Mouse (Mus musculus) forebrain, embryonic 16.5 days (tissue): Measurements from ENCODE around the gene Sept5. TPM values are rescaled to one million over a fixed set of nuclear protein-coding genes. Genes with fewer than 3 reads are reported as not detected.

Experiments
- ATAC-seq: fragments of 200-750 bp; cut with Nextera tagmentation; 2 replicates; pipeline ENCODE4 v1.8.0; 2017; ENCODE audit warnings: mild to moderate bottlenecking, moderate library complexity
- H3K27ac ChIP-seq: fragments of 300-500 bp; sonication (generic); 2 replicates; pipeline ENCODE4 v1.5.1; 2014; ENCODE audit warnings: low read length, control low read depth
- H3K27me3 ChIP-seq: fragments of 300-500 bp; sonication (generic); replicated peaks from 2 replicates; pipeline ENCODE4 v1.6.1; 2014; ENCODE audit warnings: low read length; ENCODE audit not compliant: control insufficient read depth, insufficient read depth
- H3K36me3 ChIP-seq: fragments of 300-500 bp; sonication (generic); 2 replicates; pipeline ENCODE4 v1.6.1; 2014; ENCODE audit not compliant: control insufficient read depth, insufficient read depth
- H3K4me1 ChIP-seq: fragments of 300-500 bp; sonication (generic); replicated peaks from 2 replicates; pipeline ENCODE4 v1.6.1; 2014; ENCODE audit warnings: low read length; ENCODE audit not compliant: control insufficient read depth, insufficient read depth
- H3K4me2 ChIP-seq: fragments of 300-500 bp; sonication (generic); 2 replicates; pipeline ENCODE4 v1.6.1; 2014; ENCODE audit warnings: mild to moderate bottlenecking, low read length, control low read depth
- H3K4me3 ChIP-seq: fragments of 300-500 bp; sonication (generic); replicated peaks from 2 replicates; pipeline ENCODE4 v1.5.1; 2014; ENCODE audit warnings: mild to moderate bottlenecking, low read length, control low read depth
- H3K9ac ChIP-seq: fragments of 300-500 bp; sonication (generic); replicated peaks from 2 replicates; pipeline ENCODE4 v1.6.1; 2014; ENCODE audit warnings: low read depth, low read length, control low read depth
- H3K9me3 ChIP-seq: fragments of 300-500 bp; sonication (generic); 2 replicates; pipeline ENCODE4 v1.6.1; 2016; ENCODE audit warnings: low read length; ENCODE audit not compliant: control insufficient read depth
- WGBS: fragments of 180-500 bp; shearing (Covaris S2); extraction: QIAGEN DNeasy Blood & Tissue Kit; methylation state at CpG from one replicate; pipeline ENCODE4 v1.1.7; 2014; 5-methylcytosine and 5-hydroxymethylcytosine counted together
- polyA plus RNA-seq: library from polyadenylated mRNA; unstranded; fragments of >200 nt; fragmentation: Nextera tagmentation; extraction: Ambion mirVana; gene quantifications from 2 replicates; pipeline ENCODE4 v1.2.1, GENCODE M21; 2015

The Sept5 gene
- polyA plus RNA-seq, 1 experiment from 2014 or later = 228 TPM

- no peaks in the 10 kb centered on the region for H3K9me3 ChIP-seq
- H3K9ac ChIP-seq = peak overlapping the region; percentile 37
- peaks cover 20% of the 10 kb centered on the region for H3K36me3 ChIP-seq
- H3K27me3 ChIP-seq = peaks cover 75% of the 10 kb centered on the region
- H3K27ac ChIP-seq = no peak overlapping the region
- H3K4me1 ChIP-seq = peaks cover 31% of the 10 kb centered on the region
- WGBS = 7% methylated on average over 38 of the region's 38 CpGs
- no peak for ATAC-seq
- H3K4me2 ChIP-seq = peak overlapping the region; percentile 72
- H3K4me3 ChIP-seq = peak overlapping the region; percentile 42
Measured at GRCm38 (mm10) chr16:18621362-18622001, 8.3 kb downstream of the Sept5 start.

DNA sequence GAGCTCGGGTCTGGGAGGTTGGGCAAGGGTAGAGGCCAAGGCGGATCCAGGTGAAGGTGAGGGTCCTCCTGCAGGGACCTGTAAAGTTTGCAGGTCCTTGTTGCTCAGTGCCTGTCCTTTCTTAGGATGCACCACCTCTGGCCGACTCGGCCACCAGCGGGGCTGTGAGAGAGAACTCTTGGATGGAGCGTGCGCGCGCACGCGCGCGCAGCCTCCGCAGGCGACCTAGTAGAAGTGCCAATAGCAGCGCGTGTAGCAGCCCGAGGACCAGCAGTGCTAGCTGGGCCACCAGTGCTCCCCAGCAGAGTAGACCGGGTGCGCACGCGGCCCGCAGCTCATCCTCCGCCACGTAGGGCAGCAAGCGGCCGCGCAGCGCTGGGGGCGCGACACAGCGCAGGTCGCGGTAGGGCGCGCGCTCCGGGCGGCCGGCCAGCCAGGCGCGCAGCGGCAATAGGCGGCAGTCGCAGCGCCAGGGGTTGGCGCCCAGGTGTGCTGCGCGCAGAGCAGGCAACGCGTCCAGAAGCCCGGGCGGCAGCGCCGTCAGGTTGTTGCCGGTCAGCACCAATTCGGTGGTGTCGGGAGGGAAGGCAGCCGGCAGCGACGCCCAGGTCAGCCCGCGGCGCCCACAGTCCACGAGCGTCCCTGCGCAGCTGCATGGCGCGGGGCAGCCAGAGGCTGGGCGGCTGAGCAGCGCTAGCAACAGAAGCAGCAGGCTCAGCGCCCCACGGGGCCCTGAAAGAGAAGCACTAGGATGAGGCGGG, 9.0 kb downstream of the Sept5 start:
- peaks cover 73% of the 10 kb centered on the region for H3K27me3 ChIP-seq
- H3K4me1 ChIP-seq = peaks cover 25% of the 10 kb centered on the region
- H3K4me2 ChIP-seq = peak overlapping the region; percentile 72
- H3K9me3 ChIP-seq = no peaks in the 10 kb centered on the region
- ATAC-seq = peak; percentile 24
- 2% methylated on average over 74 of the region's 74 CpGs for WGBS
- no peak overlapping the region for H3K27ac ChIP-seq
- H3K36me3 ChIP-seq = peaks cover 20% of the 10 kb centered on the region
- H3K9ac ChIP-seq = peak overlapping the region; percentile 37
- H3K4me3 ChIP-seq = peak overlapping the region; percentile 42

DNA sequence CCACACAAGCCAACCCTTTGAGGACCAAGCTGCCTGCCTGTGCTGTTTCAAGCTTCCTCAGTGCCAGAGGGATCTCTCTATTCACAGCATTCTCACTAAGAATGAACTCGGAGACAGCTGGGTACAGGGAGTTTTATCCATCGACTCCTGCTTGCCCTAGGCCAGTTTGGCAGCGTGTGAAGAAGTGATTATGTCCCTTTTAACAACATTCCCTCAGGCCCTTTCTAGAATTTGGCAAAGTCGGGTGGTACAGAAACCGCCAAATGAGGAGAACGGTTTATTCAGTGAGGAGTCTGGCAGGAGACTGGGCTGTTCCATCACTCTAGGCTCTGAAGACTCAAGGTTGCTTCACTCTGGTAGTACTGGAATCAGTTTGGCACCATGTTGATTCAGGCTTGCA, 9.6 kb downstream of the Sept5 start:
- 20% methylated on average over 6 of the region's 6 CpGs for WGBS

GRCm38 (mm10) chr16:18619110-18619509, 10.6 kb downstream of the Sept5 start:
- no peaks in the 10 kb centered on the region for H3K9me3 ChIP-seq
- H3K36me3 ChIP-seq = peaks cover 20% of the 10 kb centered on the region
- WGBS = 45% methylated on average over 4 of the region's 4 CpGs
- peaks cover 57% of the 10 kb centered on the region for H3K27me3 ChIP-seq
- H3K27ac ChIP-seq = no peak overlapping the region
- H3K9ac ChIP-seq = no peak overlapping the region
- peaks cover 19% of the 10 kb centered on the region for H3K4me1 ChIP-seq
- H3K4me2 ChIP-seq = no peak overlapping the region
- ATAC-seq = no peak
- no peak overlapping the region for H3K4me3 ChIP-seq

More for the DNA sequence above, 9.6 kb downstream of the Sept5 start:
- Histone ChIP-seq H3K27ac (no peak overlapping the region), H3K4me2 (no peak overlapping the region; the same call in 1 of the 2 replicates), H3K36me3 (peaks cover 20% of the 10 kb centered on the region), H3K9me3 (no peaks in the 10 kb centered on the region), H3K9ac (no peak overlapping the region), H3K4me1 (peaks cover 19% of the 10 kb centered on the region), H3K27me3 (peaks cover 68% of the 10 kb centered on the region), H3K4me3 (no peak overlapping the region)
- ATAC-seq = no peak

DNA sequence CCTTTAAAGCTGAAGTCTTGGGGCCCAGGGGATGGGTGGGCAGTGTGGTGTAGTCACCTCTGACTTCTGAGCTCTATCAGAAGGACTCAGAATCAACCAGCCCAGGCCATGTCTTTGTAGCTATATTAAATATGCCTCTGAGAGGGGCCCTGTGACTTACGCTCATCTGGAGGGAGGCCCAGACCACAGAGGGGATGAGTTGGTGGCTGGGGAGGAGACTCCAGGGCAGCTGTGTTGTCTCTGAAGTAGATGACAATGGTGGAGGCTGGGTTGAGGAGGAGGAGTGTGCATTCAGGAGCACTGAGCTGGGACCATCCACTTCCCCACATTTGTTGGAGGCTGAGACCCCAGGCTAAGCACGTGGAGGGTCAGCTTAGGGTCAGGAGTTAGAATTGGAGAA, 11.5 kb downstream of the Sept5 start:
- peaks cover 19% of the 10 kb centered on the region for H3K4me1 ChIP-seq
- H3K9ac ChIP-seq = no peak overlapping the region
- no peak overlapping the region for H3K4me3 ChIP-seq
- H3K27me3 ChIP-seq = peaks cover 49% of the 10 kb centered on the region
- peaks cover 14% of the 10 kb centered on the region for H3K36me3 ChIP-seq
- WGBS = 54% methylated on average over 2 of the region's 2 CpGs
- H3K27ac ChIP-seq = no peak overlapping the region
- no peak overlapping the region for H3K4me2 ChIP-seq
- no peaks in the 10 kb centered on the region for H3K9me3 ChIP-seq
- ATAC-seq = no peak

GRCm38 (mm10) chr16:18617370-18618065, 12.2 kb downstream of the Sept5 start:
- Histone ChIP-seq H3K36me3 (peaks cover 8% of the 10 kb centered on the region), H3K9ac (peak overlapping the region; percentile 32), H3K4me1 (peaks cover 19% of the 10 kb centered on the region), H3K4me2 (peak overlapping the region; percentile 54), H3K9me3 (no peaks in the 10 kb centered on the region), H3K27ac (no peak overlapping the region), H3K4me3 (peak overlapping the region; percentile 26), H3K27me3 (peaks cover 41% of the 10 kb centered on the region)
- 2% methylated on average over 27 of the region's 27 CpGs for WGBS
- peak; percentile 72 for ATAC-seq

DNA sequence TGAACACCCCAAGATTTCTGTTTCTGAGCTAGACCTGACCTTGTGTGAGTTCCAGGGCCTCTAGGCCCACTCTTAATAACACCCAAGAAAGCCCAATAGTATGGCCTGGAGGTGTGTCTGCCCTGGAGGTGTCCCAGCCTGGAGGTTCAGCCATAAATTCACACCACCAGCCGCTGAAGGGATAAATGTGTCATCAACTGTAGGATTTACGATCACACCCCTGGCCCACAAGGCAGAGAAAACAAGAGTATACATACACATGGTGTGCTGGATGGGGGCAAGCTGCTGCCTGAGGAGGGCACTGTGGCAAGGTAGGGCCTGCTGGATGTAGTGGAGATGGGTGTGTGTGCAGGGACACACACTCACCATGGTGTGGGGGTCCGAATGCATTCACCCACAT, 16.5 kb downstream of the Sept5 start:
- H3K9me3 ChIP-seq = no peaks in the 10 kb centered on the region
- H3K4me2 ChIP-seq = no peak overlapping the region
- H3K27me3 ChIP-seq = peaks cover under 1% of the 10 kb centered on the region
- WGBS = 94% methylated on average over 3 of the region's 3 CpGs
- no peak overlapping the region for H3K27ac ChIP-seq
- no peak for ATAC-seq
- peaks cover 5% of the 10 kb centered on the region for H3K4me1 ChIP-seq
- H3K9ac ChIP-seq = no peak overlapping the region
- H3K4me3 ChIP-seq = no peak overlapping the region
- H3K36me3 ChIP-seq = no peaks in the 10 kb centered on the region

DNA sequence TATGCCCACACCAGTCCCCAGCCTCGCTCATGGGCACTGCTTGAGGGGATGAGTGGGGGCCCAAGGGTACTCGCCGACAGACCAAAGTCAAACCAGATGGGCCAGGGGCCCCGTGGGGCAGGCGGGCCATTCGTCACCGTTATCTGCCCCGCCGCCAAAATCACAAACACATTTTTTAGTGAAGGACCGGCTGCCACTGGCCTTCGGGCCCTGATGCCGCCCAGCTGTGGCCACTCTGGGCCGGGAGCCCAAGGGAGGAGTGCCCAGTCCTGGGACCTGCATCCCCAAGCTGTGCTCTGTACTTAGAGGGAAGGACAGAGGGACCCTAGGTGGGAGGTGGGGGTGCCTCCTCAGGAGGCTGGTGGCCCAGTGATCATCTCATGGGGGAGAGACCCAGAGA, 18.0 kb downstream of the Sept5 start:
- Histone ChIP-seq H3K4me1 (peaks cover 4% of the 10 kb centered on the region), H3K27me3 (0 out of 2 replicates have a peak, but pooled peaks cover 2% of the 10 kb centered on the region), H3K9me3 (no peaks in the 10 kb centered on the region), H3K4me2 (no peak overlapping the region), H3K4me3 (no peak overlapping the region), H3K27ac (no peak overlapping the region), H3K9ac (no peak overlapping the region), H3K36me3 (no peaks in the 10 kb centered on the region)
- no peak for ATAC-seq
- WGBS = 88% methylated on average over 13 of the region's 13 CpGs

GRCm38 (mm10) chr16:18609099-18609498, 20.7 kb downstream of the Sept5 start:
- Histone ChIP-seq H3K4me1 (peaks cover 4% of the 10 kb centered on the region), H3K4me3 (no peak overlapping the region), H3K27me3 (0 out of 2 replicates have a peak, but pooled peaks cover 2% of the 10 kb centered on the region), H3K4me2 (no peak overlapping the region), H3K36me3 (no peaks in the 10 kb centered on the region), H3K9ac (no peak overlapping the region), H3K9me3 (no peaks in the 10 kb centered on the region), H3K27ac (no peak overlapping the region)
- ATAC-seq = no peak
- WGBS = 82% methylated on average over 2 of the region's 2 CpGs
